Mouse (Mus musculus): ENCODE results near the gene Lpar6. TPM values are rescaled to one million over a fixed set of nuclear protein-coding genes. Genes with fewer than 3 reads are reported as not detected.

The Lpar6 gene
- 4.9 and 5.4 TPM in 2 replicates for polyA plus RNA-seq (2011; ENCODE audit: insufficient read length, low read depth, missing spikeins)

DNA sequence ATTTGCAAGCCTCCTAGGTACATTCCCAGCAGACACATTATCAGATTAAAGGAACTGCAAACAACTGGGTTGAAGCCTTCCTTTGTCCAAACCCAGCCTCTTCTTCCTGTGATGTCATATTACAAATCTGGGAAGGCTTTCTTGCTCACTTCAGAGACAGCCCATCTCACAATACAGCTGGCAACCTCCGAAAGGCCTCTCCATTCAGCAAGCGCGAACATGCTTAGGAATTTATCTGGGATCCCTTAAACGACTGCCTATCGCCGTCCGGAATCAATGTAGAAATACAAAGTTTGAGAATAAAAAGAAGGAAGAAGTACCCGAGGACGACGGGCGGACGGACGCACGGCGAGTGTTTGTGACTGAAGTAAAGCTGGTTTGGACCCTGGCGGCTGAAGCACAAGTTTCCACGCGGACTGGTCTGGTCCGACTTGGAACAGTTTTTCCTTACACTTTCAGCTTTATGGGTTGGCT is at the start of gene Lpar6:
Lpar6 (plus strand) TSS at position 48 of the 474 bp plus-strand sequence.
- H3K4me1 ChIP-seq (ENCODE audit: control insufficient read depth, insufficient read depth, low read length): no peaks in the 10 kb centered on the region
- H3K27ac ChIP-seq (ENCODE audit: insufficient read depth, low read length): peak within 1 kb of the TSS; percentile 84
- H3K4me3 ChIP-seq (ENCODE audit: insufficient read depth, low read length): peak within 1 kb of the TSS; percentile 92
- TF ChIP-seq CTCF (IDR thresholded peaks at IDR 0.05; ENCODE audit: borderline replicate concordance, insufficient read depth, low read length) (no peak), POLR2A (IDR thresholded peaks at IDR 0.05; ENCODE audit: low read depth, low read length) (peak; percentile 95)

DNA sequence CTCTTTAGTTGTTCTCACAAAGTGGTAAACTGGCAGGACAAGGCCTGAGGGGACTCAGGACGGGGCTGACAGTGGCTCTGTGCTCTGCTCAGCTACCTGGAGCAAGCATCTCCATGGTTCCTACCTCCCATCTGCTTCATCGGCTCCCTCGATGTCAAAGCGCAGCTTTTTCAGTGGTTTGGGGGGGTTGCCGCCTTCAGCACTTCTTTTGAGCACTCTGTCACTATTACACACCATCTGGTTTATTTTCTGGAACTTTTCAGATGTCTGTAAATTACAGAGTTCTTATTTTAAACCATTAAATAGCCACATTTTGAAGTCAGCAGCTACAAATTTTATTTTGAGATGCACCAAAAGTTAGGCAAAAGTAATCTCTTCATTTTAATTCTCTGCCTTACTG is 38.6 kb upstream of the Lpar6 start:
- Histone ChIP-seq H3K4me1 (ENCODE audit: control insufficient read depth, insufficient read depth, low read length) (no peaks in the 10 kb centered on the region), H3K27ac (ENCODE audit: insufficient read depth, low read length) (no peak overlapping the region), H3K4me3 (ENCODE audit: insufficient read depth, low read length) (no peak overlapping the region)
- TF ChIP-seq POLR2A (IDR thresholded peaks at IDR 0.05; ENCODE audit: low read depth, low read length) (no peak), CTCF (IDR thresholded peaks at IDR 0.05; ENCODE audit: borderline replicate concordance, insufficient read depth, low read length) (no peak)

- TF ChIP-seq POLR2A (IDR thresholded peaks at IDR 0.05; ENCODE audit: low read depth, low read length) (no peak), CTCF (IDR thresholded peaks at IDR 0.05; ENCODE audit: borderline replicate concordance, insufficient read depth, low read length) (no peak)
- H3K27ac ChIP-seq (ENCODE audit: insufficient read depth, low read length): no peak overlapping the region
- H3K4me3 ChIP-seq (ENCODE audit: insufficient read depth, low read length): no peak overlapping the region
These were observed 36.2 kb upstream of the Lpar6 start for GRCm38 (mm10) chr14:73201447-73201846.

DNA sequence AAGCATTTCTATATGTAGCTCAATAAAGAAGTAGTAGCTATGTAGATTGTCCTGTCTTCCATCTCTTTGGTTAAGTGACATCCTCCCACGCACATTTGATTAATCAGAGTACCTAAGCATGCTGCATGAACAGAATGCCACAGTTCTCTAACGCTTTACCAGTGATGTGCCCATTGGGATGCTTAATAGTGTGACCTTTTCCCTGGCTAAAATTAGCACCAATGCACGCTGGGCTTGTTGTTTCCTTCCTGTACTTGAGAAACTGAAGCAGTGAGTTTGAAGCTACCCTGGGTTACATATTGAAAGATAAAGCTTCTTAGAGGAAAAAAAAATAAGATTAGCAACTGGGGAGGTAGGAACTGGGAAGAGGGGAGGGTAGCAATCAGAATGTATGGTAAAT is 33.7 kb upstream of the Lpar6 start:
- no peak overlapping the region for H3K4me3 ChIP-seq (ENCODE audit: insufficient read depth, low read length)
- no peak overlapping the region for H3K27ac ChIP-seq (ENCODE audit: insufficient read depth, low read length)
- no peak for TF ChIP-seq POLR2A (IDR thresholded peaks at IDR 0.05; ENCODE audit: low read depth, low read length)
- TF ChIP-seq CTCF (IDR thresholded peaks at IDR 0.05; ENCODE audit: borderline replicate concordance, insufficient read depth, low read length): no peak
- H3K4me1 ChIP-seq (ENCODE audit: control insufficient read depth, insufficient read depth, low read length): no peaks in the 10 kb centered on the region

More at GRCm38 (mm10) chr14:73201447-73201846, 36.2 kb upstream of the Lpar6 start:
- no peaks in the 10 kb centered on the region for H3K4me1 ChIP-seq (ENCODE audit: control insufficient read depth, insufficient read depth, low read length)

GRCm38 (mm10) chr14:73209262-73209661 is 28.4 kb upstream of the Lpar6 start:
- Histone ChIP-seq H3K4me3 (ENCODE audit: insufficient read depth, low read length) (no peak overlapping the region), H3K4me1 (ENCODE audit: control insufficient read depth, insufficient read depth, low read length) (no peaks in the 10 kb centered on the region), H3K27ac (ENCODE audit: insufficient read depth, low read length) (no peak overlapping the region)
- TF ChIP-seq POLR2A (IDR thresholded peaks at IDR 0.05; ENCODE audit: low read depth, low read length): no peak
- TF ChIP-seq CTCF (IDR thresholded peaks at IDR 0.05; ENCODE audit: borderline replicate concordance, insufficient read depth, low read length): no peak

DNA sequence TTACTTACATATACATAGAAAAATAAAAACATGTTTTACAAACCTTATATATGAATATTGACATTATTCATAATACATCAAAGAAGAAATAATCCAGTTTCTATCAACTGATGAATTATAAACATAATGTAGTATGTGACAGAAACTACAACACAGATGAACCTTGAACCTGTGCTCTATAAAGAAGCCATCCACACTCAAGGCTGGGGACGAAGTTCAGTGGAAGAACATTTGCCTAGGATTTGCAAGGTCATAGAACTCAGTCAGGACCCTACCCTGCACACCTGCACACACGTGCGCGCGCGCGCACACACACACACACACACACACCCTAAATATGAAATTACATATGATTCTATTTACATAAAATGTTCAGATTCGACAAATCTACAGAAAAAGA is 27.5 kb upstream of the Lpar6 start:
- no peak overlapping the region for H3K27ac ChIP-seq (ENCODE audit: insufficient read depth, low read length)
- TF ChIP-seq CTCF (IDR thresholded peaks at IDR 0.05; ENCODE audit: borderline replicate concordance, insufficient read depth, low read length): no peak
- TF ChIP-seq POLR2A (IDR thresholded peaks at IDR 0.05; ENCODE audit: low read depth, low read length): no peak
- H3K4me3 ChIP-seq (ENCODE audit: insufficient read depth, low read length): no peak overlapping the region
- no peaks in the 10 kb centered on the region for H3K4me1 ChIP-seq (ENCODE audit: control insufficient read depth, insufficient read depth, low read length)

DNA sequence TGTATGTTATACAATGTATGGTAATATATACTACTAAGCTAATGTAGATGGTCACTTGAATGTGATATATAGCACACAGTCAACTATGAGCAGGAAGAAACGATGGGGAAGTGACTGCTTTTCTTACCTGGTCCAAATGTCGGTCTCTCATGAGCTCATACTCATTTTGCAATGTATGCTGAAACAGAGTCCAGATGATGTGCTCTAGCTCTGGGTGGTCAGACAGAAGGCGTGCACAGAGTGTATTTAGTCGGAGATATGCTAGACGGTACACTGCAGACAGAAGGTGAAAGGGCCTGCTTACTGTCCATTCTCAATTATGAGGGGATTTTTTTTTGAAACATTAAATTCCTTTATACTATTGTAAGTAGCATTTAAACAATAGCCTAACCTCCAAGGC is 26.2 kb upstream of the Lpar6 start:
- Histone ChIP-seq H3K4me1 (ENCODE audit: control insufficient read depth, insufficient read depth, low read length) (no peaks in the 10 kb centered on the region), H3K4me3 (ENCODE audit: insufficient read depth, low read length) (no peak overlapping the region), H3K27ac (ENCODE audit: insufficient read depth, low read length) (no peak overlapping the region)
- no peak for TF ChIP-seq CTCF (IDR thresholded peaks at IDR 0.05; ENCODE audit: borderline replicate concordance, insufficient read depth, low read length)
- no peak for TF ChIP-seq POLR2A (IDR thresholded peaks at IDR 0.05; ENCODE audit: low read depth, low read length)

GRCm38 (mm10) chr14:73217062-73217461 is 20.6 kb upstream of the Lpar6 start:
- Histone ChIP-seq H3K4me1 (ENCODE audit: control insufficient read depth, insufficient read depth, low read length) (no peaks in the 10 kb centered on the region), H3K4me3 (ENCODE audit: insufficient read depth, low read length) (no peak overlapping the region), H3K27ac (ENCODE audit: insufficient read depth, low read length) (no peak overlapping the region)
- TF ChIP-seq POLR2A (IDR thresholded peaks at IDR 0.05; ENCODE audit: low read depth, low read length): no peak
- TF ChIP-seq CTCF (IDR thresholded peaks at IDR 0.05; ENCODE audit: borderline replicate concordance, insufficient read depth, low read length): no peak

GRCm38 (mm10) chr14:73222316-73222970 is 15.3 kb upstream of the Lpar6 start:
- Histone ChIP-seq H3K4me1 (ENCODE audit: control insufficient read depth, insufficient read depth, low read length) (no peaks in the 10 kb centered on the region; the same call in 1 of the 2 replicates), H3K4me3 (ENCODE audit: insufficient read depth, low read length) (no peak overlapping the region), H3K27ac (ENCODE audit: insufficient read depth, low read length) (no peak overlapping the region)
- TF ChIP-seq CTCF (IDR thresholded peaks at IDR 0.05; ENCODE audit: borderline replicate concordance, insufficient read depth, low read length) (no peak), POLR2A (IDR thresholded peaks at IDR 0.05; ENCODE audit: low read depth, low read length) (no peak)

- TF ChIP-seq POLR2A (IDR thresholded peaks at IDR 0.05; ENCODE audit: low read depth, low read length) (no peak), CTCF (IDR thresholded peaks at IDR 0.05; ENCODE audit: borderline replicate concordance, insufficient read depth, low read length) (no peak)
- Histone ChIP-seq H3K4me1 (ENCODE audit: control insufficient read depth, insufficient read depth, low read length) (no peaks in the 10 kb centered on the region; the same call in 1 of the 2 replicates), H3K4me3 (ENCODE audit: insufficient read depth, low read length) (no peak overlapping the region), H3K27ac (ENCODE audit: insufficient read depth, low read length) (no peak overlapping the region)
These were observed 11.3 kb upstream of the Lpar6 start for GRCm38 (mm10) chr14:73226346-73226745.
